Mouse (Mus musculus): ENCODE results near the gene Dusp15.

The Dusp15 gene

DNA sequence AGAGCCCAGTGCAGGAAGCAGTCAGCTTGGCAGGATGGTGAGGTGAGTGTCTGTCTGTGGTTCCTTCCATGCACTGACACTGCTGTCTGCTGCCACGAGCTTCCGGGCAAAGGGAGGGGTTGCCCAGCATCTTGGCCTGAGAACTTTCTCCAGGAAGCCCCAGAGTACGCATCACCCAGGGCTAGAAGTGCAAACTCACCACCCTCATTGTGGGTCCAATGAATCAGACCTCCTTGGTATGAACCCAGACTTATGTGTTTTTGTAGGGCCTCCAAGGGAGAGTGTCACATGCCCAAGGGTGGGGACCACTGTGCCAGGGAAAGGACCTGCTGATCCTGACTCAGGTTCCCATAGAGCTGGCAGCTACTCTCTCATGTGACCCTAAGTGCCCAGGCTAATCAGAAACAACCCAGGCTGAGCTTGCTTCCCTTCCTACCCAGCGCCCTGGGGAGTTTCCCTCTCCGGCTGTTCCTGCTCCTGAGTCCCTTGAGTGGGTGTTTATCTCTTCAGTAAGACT is 47.3 kb downstream of the Dusp15 start:
- no peak for DNase-seq

- no peak for DNase-seq
Measured at GRCm38 (mm10) chr2:152903586-152903985, 47.9 kb downstream of the Dusp15 start.

GRCm38 (mm10) chr2:152902658-152903057 is 48.8 kb downstream of the Dusp15 start:
- DNase-seq: no peak

DNA sequence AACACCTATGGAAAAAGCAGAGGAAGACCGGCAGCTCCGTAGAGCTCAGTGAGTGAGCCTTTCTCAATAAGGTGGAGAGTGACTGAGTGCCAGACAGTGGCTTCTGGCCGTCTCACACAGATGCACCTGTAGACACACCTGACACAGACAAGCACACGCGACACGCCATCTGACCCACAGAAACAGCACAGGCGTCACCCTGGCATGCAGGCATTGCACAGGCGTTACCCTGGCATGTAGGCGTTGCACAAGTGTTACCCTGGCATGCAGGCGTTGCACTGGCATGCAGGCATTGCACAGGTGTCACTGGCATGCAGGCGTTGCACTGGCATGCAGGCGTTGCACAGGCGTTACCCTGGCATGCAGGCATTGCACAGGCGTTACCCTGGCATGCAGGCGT is 50.2 kb downstream of the Dusp15 start:
- no peak for DNase-seq

DNA sequence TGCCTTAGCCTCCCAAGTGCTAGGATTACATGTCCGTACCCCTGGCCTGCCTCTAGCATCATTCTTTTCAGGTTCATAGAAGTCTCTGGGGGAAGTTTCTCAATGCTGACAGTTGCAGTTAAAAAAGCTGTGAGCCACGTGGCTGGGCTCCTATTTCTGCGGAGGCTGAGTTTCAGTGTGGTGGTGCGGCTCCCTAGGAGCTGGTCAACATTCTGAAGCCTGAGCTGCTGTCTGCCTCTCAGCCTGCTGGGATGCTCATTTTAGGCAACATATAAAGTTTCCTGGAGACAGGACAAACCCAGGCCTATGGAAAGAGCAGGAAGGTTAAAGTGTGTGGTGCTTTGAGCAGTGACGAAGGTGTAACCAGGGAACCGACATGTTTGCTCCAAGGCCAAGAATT is 52.5 kb downstream of the Dusp15 start:
- no peak for DNase-seq

DNA sequence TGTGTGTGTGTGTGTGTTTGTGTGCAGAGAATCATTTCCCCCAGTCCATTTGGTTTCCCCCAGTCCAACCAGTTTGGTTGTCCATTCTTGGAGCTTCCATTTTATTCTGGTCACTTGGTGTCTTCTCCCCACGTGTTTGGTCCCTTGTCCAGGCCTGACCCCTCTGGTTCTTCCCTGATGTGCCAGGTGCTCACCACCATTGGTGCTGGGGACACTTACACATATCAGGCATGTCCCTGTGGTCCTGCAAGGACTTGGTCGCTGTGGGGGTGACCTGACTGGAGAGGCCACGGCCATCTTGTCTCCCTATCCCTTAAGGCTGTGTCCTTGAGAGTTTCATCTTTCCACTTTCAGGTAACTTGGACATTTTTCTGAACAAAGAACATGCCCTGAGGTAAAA is 54.6 kb downstream of the Dusp15 start:
- no peak for DNase-seq

- no peak for DNase-seq
Measured at GRCm38 (mm10) chr2:152895834-152896233, 55.7 kb downstream of the Dusp15 start.

All from B cell, adult 2 months (primary cell).